Mouse (Mus musculus): Measurements from ENCODE around the gene Ccdc9b. TPM values are rescaled to one million over a fixed set of nuclear protein-coding genes. Genes with fewer than 3 reads are reported as not detected.
A peak's percentile ranks its signal among the peaks of the same experiment; 100 is the strongest.

The Ccdc9b gene
- polyA plus RNA-seq, 1 experiment from 2014 or later, result 0.59 TPM

DNA sequence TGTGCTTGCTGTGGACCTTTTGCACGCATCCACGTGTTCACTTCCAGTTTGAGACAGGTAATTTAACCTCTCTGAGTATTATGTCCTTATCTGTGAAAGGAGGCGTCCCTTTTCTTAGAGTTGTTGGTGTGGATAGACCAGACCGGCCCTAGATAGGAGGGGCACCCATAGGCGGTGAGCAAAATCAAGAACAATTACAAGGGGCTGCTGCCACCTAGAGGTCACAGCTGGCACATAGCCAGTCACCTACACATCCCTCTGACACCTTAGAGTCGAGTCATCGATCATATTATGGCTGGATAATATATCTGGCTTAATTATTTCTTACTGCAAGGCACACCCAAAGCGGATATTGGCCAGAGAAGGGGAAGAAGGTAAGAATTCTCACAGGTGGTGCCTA, 2.6 kb downstream of the Ccdc9b start:
- H3K36me3 ChIP-seq (ENCODE audit: control insufficient read depth, insufficient read depth, low read length), result no peaks in the 10 kb centered on the region
- WGBS, result 9% methylated on average over 8 of the region's 8 CpGs
- H3K9ac ChIP-seq (replicated peaks; ENCODE audit: low read length), result no peak overlapping the region; the same call in 1 of the 2 replicates
- peak; percentile 88 for DNase-seq
- peak; percentile 51; the same call in 1 of the 2 replicates for ATAC-seq (ENCODE audit: low FRiP score, low TSS enrichment)
- no peak overlapping the region for H3K27ac ChIP-seq (replicated peaks; ENCODE audit: low read depth, low read length)
- H3K4me1 ChIP-seq (ENCODE audit: control insufficient read depth, insufficient read depth, low read length), result peaks cover 26% of the 10 kb centered on the region
- no peak overlapping the region for H3K4me3 ChIP-seq (replicated peaks; ENCODE audit: low read depth, low read length)
- H3K27me3 ChIP-seq (ENCODE audit: control insufficient read depth, insufficient read depth, low read length), result no peaks in the 10 kb centered on the region
- H3K9me3 ChIP-seq (ENCODE audit: control insufficient read depth, low read length), result no peaks in the 10 kb centered on the region
- peak overlapping the region; percentile 29 for H3K4me2 ChIP-seq (ENCODE audit: low read length)

DNA sequence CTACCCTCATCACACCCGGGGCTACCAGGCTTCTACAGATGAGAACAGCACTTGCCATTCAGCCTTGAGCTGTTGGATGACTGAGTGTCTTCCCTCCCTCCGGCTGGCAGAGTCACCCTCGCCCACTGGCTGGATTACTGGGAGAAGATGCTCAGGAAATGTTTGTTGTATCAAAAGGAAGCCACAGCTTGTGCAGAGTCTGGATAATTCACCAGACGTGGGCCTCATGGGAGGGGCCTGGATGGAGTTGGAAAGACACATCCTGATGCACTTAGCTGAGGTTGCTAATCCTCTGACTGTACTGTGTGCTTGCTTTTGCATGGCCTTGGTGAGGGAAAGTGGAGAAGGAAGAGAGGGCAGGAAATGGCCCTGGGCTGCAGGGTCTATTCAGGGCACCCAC, 6.4 kb downstream of the Ccdc9b start:
- DNase-seq (no peak), ATAC-seq (ENCODE audit: low FRiP score, low TSS enrichment) (no peak)
- Histone ChIP-seq H3K4me2 (ENCODE audit: low read length) (no peak overlapping the region), H3K9me3 (ENCODE audit: control insufficient read depth, low read length) (no peaks in the 10 kb centered on the region), H3K4me1 (ENCODE audit: control insufficient read depth, insufficient read depth, low read length) (peaks cover 3% of the 10 kb centered on the region), H3K9ac (replicated peaks; ENCODE audit: low read length) (no peak overlapping the region), H3K36me3 (ENCODE audit: control insufficient read depth, insufficient read depth, low read length) (no peaks in the 10 kb centered on the region), H3K27me3 (ENCODE audit: control insufficient read depth, insufficient read depth, low read length) (no peaks in the 10 kb centered on the region), H3K27ac (replicated peaks; ENCODE audit: low read depth, low read length) (no peak overlapping the region), H3K4me3 (replicated peaks; ENCODE audit: low read depth, low read length) (no peak overlapping the region)
- 85% methylated on average over 4 of the region's 4 CpGs for WGBS

DNA sequence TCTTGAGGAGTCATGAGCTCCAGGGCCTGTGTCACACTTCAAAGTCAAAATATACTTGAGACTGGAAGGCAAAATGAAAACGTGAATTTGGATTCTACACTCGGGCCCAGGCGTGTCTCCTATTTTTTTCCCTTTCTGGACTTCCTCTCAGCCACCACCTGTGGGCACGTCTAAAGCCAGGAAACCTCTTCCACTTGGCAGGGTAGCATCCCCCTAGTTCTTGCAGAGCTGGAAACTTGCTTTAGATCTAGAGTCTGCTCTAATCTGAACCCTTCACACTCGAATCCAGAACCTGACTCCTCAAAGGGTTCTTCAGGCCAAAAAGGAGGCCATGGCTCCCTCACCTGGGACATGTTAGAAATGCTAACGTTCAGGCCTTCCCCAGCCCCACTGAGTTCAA, 7.1 kb downstream of the Ccdc9b start:
- H3K9ac ChIP-seq (replicated peaks; ENCODE audit: low read length), result no peak overlapping the region
- H3K4me2 ChIP-seq (ENCODE audit: low read length), result no peak overlapping the region
- H3K9me3 ChIP-seq (ENCODE audit: control insufficient read depth, low read length), result no peaks in the 10 kb centered on the region
- no peak overlapping the region for H3K27ac ChIP-seq (replicated peaks; ENCODE audit: low read depth, low read length)
- ATAC-seq (ENCODE audit: low FRiP score, low TSS enrichment) (no peak), DNase-seq (no peak)
- H3K36me3 ChIP-seq (ENCODE audit: control insufficient read depth, insufficient read depth, low read length), result no peaks in the 10 kb centered on the region
- 81% methylated on average over 6 of the region's 6 CpGs for WGBS
- no peak overlapping the region for H3K4me3 ChIP-seq (replicated peaks; ENCODE audit: low read depth, low read length)
- H3K27me3 ChIP-seq (ENCODE audit: control insufficient read depth, insufficient read depth, low read length), result no peaks in the 10 kb centered on the region
- no peaks in the 10 kb centered on the region; the same call in 1 of the 2 replicates for H3K4me1 ChIP-seq (ENCODE audit: control insufficient read depth, insufficient read depth, low read length)

DNA sequence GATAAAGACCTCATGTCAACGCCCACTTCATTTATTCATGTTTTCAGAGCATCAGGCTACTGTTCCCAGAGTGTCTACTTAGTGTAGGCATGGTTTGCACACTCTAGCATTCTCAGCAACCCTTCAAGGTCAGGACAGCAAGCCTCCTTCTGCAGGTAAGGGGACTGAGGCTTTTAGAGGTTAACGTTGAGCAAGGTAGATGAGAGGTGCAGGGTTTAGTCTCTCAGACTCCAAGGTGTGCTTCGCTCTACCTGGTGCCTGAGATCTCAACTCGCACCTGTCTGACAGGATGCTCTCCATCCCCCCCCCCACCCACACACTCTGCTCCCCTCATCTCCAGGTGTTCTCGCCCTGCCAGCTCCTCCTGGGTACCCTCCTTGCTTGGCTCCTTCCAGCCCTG, 8.3 kb downstream of the Ccdc9b start:
- no peaks in the 10 kb centered on the region for H3K9me3 ChIP-seq (ENCODE audit: control insufficient read depth, low read length)
- H3K4me2 ChIP-seq (ENCODE audit: low read length), result no peak overlapping the region
- peaks cover 10% of the 10 kb centered on the region for H3K4me1 ChIP-seq (ENCODE audit: control insufficient read depth, insufficient read depth, low read length)
- H3K4me3 ChIP-seq (replicated peaks; ENCODE audit: low read depth, low read length), result no peak overlapping the region
- DNase-seq (no peak), ATAC-seq (ENCODE audit: low FRiP score, low TSS enrichment) (no peak)
- H3K9ac ChIP-seq (replicated peaks; ENCODE audit: low read length), result no peak overlapping the region
- WGBS, result 94% methylated on average over 5 of the region's 5 CpGs
- no peaks in the 10 kb centered on the region for H3K27me3 ChIP-seq (ENCODE audit: control insufficient read depth, insufficient read depth, low read length)
- H3K36me3 ChIP-seq (ENCODE audit: control insufficient read depth, insufficient read depth, low read length), result no peaks in the 10 kb centered on the region
- H3K27ac ChIP-seq (replicated peaks; ENCODE audit: low read depth, low read length), result no peak overlapping the region

DNA sequence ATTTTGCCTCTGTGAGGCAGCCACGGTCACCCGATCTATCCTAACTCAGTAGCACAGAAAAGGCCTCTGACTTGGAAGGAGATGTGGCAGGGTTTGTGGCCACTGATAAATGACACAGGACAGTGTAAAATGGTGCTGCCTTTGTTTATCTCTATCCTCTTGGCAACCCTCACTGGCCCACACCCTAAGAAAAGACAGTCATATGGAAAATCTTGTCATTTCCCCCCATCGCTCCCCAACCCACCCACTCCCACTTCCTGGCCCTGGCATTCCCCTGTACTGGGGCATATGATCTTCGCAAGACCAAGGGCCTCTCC, 9.7 kb downstream of the Ccdc9b start:
- Histone ChIP-seq H3K9ac (replicated peaks; ENCODE audit: low read length) (no peak overlapping the region), H3K36me3 (ENCODE audit: control insufficient read depth, insufficient read depth, low read length) (no peaks in the 10 kb centered on the region), H3K9me3 (ENCODE audit: control insufficient read depth, low read length) (no peaks in the 10 kb centered on the region), H3K4me2 (ENCODE audit: low read length) (no peak overlapping the region), H3K4me1 (ENCODE audit: control insufficient read depth, insufficient read depth, low read length) (peaks cover 23% of the 10 kb centered on the region), H3K27ac (replicated peaks; ENCODE audit: low read depth, low read length) (no peak overlapping the region), H3K27me3 (ENCODE audit: control insufficient read depth, insufficient read depth, low read length) (no peaks in the 10 kb centered on the region), H3K4me3 (replicated peaks; ENCODE audit: low read depth, low read length) (no peak overlapping the region)
- WGBS, result 89% methylated on average over 4 of the region's 4 CpGs
- ATAC-seq (ENCODE audit: low FRiP score, low TSS enrichment), result no peak
- DNase-seq, result no peak

DNA sequence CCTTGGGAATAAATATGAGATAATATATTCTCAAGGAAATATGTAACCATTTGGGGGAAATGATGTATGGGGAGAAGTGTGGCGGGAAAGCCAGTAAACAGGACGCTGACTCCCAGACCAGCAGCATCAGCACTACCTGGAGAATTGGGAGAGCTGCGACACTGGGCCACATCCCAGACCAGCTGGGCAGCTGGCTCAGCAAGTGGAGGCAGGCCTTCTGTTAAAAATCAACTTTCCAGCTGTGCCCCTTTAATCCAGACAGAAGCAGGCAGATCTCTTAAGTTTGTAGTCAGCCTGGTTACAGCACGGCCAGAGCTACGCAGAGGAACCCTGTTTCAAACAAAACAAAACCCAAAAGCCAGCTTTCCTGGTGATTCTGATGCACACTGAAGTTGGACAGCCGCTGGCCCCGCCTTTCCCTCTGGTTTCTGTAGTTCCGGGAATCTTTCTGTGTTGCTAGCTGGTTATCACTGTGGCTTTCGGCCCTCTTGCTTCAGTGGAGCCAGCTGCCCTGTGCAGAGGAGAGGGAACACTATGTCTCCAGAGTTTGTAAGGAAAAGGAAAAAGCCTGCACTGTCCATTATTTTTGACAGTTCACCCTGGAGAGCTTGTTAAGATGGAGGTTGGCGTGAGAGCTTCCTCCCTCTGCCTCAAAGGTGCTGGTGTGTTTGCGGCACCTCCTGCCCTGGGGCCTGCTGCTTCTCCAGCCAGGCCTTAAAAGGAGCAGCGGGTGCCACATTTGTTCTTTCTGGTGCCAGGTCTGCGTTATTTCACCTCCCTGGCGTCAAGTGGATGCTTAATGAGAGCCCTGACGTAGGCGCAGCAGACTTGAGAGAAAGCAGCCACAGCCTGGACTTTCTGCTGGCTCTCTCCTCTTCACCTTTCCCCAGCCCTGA, 10.3 kb downstream of the Ccdc9b start:
- H3K4me3 ChIP-seq (replicated peaks; ENCODE audit: low read depth, low read length), result no peak overlapping the region
- 0 out of 2 replicates have a peak overlapping the region, but pooled peaks have one; percentile 37 for H3K27ac ChIP-seq (replicated peaks; ENCODE audit: low read depth, low read length)
- H3K9ac ChIP-seq (replicated peaks; ENCODE audit: low read length), result peak overlapping the region; percentile 29; the same call in 1 of the 2 replicates
- H3K36me3 ChIP-seq (ENCODE audit: control insufficient read depth, insufficient read depth, low read length), result no peaks in the 10 kb centered on the region
- WGBS, result 70% methylated on average over 16 of the region's 16 CpGs
- peaks cover 29% of the 10 kb centered on the region for H3K4me1 ChIP-seq (ENCODE audit: control insufficient read depth, insufficient read depth, low read length)
- ATAC-seq (ENCODE audit: low FRiP score, low TSS enrichment), result no peak
- no peak overlapping the region for H3K4me2 ChIP-seq (ENCODE audit: low read length)
- H3K9me3 ChIP-seq (ENCODE audit: control insufficient read depth, low read length), result no peaks in the 10 kb centered on the region
- H3K27me3 ChIP-seq (ENCODE audit: control insufficient read depth, insufficient read depth, low read length), result no peaks in the 10 kb centered on the region
- no peak for DNase-seq

DNA sequence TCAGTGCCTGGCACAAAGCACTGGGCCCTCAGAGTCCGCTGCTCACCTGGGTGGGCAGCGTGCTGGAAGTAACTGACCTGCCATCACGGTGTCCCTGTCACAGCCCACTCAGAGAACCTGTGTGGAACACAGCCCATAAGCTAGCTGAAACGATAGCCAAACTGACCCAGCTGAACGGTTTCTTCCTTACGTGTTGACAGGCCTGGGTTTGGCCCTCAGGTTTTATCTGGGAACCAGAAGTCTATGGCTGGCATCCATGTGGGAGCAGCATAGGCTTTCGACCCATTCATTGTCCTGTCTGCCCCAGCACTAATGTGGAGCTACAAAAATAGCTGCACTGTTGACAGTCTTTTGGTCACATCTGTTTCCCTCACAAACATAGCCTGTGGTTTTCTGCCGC, 12.0 kb downstream of the Ccdc9b start:
- no peaks in the 10 kb centered on the region for H3K36me3 ChIP-seq (ENCODE audit: control insufficient read depth, insufficient read depth, low read length)
- H3K4me3 ChIP-seq (replicated peaks; ENCODE audit: low read depth, low read length), result no peak overlapping the region
- no peaks in the 10 kb centered on the region for H3K27me3 ChIP-seq (ENCODE audit: control insufficient read depth, insufficient read depth, low read length)
- peaks cover 31% of the 10 kb centered on the region for H3K4me1 ChIP-seq (ENCODE audit: control insufficient read depth, insufficient read depth, low read length)
- H3K27ac ChIP-seq (replicated peaks; ENCODE audit: low read depth, low read length), result no peak overlapping the region
- no peaks in the 10 kb centered on the region for H3K9me3 ChIP-seq (ENCODE audit: control insufficient read depth, low read length)
- H3K4me2 ChIP-seq (ENCODE audit: low read length), result no peak overlapping the region
- no peak for DNase-seq
- no peak for ATAC-seq (ENCODE audit: low FRiP score, low TSS enrichment)
- H3K9ac ChIP-seq (replicated peaks; ENCODE audit: low read length), result no peak overlapping the region
- 84% methylated on average over 8 of the region's 8 CpGs for WGBS

DNA sequence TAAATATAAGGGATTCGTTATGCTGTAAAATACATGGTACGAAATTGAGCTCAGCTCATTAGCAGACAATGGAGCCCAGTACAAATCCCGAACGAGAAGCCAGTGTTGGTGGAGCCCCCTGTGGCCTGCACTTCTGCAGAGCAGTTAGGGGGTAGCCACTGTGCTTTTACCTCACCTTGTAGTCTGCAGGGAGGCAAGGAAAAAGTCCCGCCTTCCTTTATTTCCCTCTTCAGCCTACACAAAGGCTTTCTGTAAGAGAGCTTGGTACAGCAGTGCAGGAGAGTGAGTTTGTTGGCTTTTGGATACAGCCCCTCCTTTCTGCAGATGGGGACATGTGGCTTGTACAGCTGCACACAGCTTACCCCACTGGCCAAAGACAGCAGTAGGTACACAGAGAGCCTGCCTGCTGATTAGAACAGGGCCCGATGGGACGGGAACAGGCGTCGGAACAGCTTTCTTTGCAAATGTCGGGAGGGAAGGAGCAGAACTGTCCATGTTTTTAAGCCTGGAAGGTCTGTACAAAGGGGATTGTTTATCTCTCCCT, 13.0 kb downstream of the Ccdc9b start:
- H3K4me2 ChIP-seq (ENCODE audit: low read length), result peak overlapping the region; percentile 28
- DNase-seq (peak; percentile 40), ATAC-seq (ENCODE audit: low FRiP score, low TSS enrichment) (no peak)
- 0 out of 2 replicates have a peak overlapping the region, but pooled peaks have one; percentile 1 for H3K27ac ChIP-seq (replicated peaks; ENCODE audit: low read depth, low read length)
- H3K4me3 ChIP-seq (replicated peaks; ENCODE audit: low read depth, low read length), result no peak overlapping the region
- H3K9me3 ChIP-seq (ENCODE audit: control insufficient read depth, low read length), result no peaks in the 10 kb centered on the region
- H3K27me3 ChIP-seq (ENCODE audit: control insufficient read depth, insufficient read depth, low read length), result peaks cover 4% of the 10 kb centered on the region; the same call in 1 of the 2 replicates
- peaks cover 39% of the 10 kb centered on the region for H3K4me1 ChIP-seq (ENCODE audit: control insufficient read depth, insufficient read depth, low read length)
- no peaks in the 10 kb centered on the region for H3K36me3 ChIP-seq (ENCODE audit: control insufficient read depth, insufficient read depth, low read length)
- 0 out of 2 replicates have a peak overlapping the region, but pooled peaks have one; percentile 13 for H3K9ac ChIP-seq (replicated peaks; ENCODE audit: low read length)
- WGBS, result 18% methylated on average over 10 of the region's 10 CpGs

All from midbrain, embryonic 14.5 days (tissue).